Mouse (Mus musculus) heart, embryonic 14.5 days (tissue): ENCODE results near the gene Olfml1. TPM values are rescaled to one million over a fixed set of nuclear protein-coding genes. Genes with fewer than 3 reads are reported as not detected.

Experiments used
- polyA plus RNA-seq: library from polyadenylated mRNA; unstranded; fragments of >200 nt; fragmentation: Nextera tagmentation; extraction: Ambion mirVana; gene quantifications from 2 replicates; pipeline ENCODE4 v1.2.1, GENCODE M21; 2014

The Olfml1 gene
- polyA plus RNA-seq, 1 experiment from 2014 or later: 8.0 TPM

Other genes with a start within 250 kb of the Olfml1 start
- 0.53 and 0.54 TPM in 2 replicates for gene Syt9, start 196.7 kb upstream of the Olfml1 start, polyA plus RNA-seq
- 6.0 and 7.3 TPM in 2 replicates for gene Ppfibp2, start 27.8 kb downstream of the Olfml1 start, polyA plus RNA-seq
- not detected in 2 replicates for gene 5330417H12Rik, start 57.7 kb downstream of the Olfml1 start, polyA plus RNA-seq
- gene Cyb5r2, start 190.6 kb downstream of the Olfml1 start, polyA plus RNA-seq: 1.1 TPM in 2 replicates
- not detected in 2 replicates for gene Ovch2, start 233.8 kb downstream of the Olfml1 start, polyA plus RNA-seq
- not detected in 2 replicates for gene Olfr467, start 244.8 kb downstream of the Olfml1 start, polyA plus RNA-seq